Mouse (Mus musculus) kidney, postnatal 4 days (tissue): ENCODE data around the gene Papss2.
"Not testable (repeated sequence)": the region's sequence is repeated elsewhere in the genome, so short reads cannot be mapped to it uniquely, and the experiment has no call there.

Source experiments
- DNase-seq, 2 experiments: peaks; one replicate each; pipeline ENCODE4 v3.0.0; 2021; ENCODE audit warnings: mixed read lengths in 2 of 2

Gene Papss2

GRCm38 (mm10) chr19:32641995-32642394, 46.4 kb downstream of the Papss2 start:
- DNase-seq: no peak

- no peak for DNase-seq
Observed at GRCm38 (mm10) chr19:32643642-32644041, 48.1 kb downstream of the Papss2 start.

DNA sequence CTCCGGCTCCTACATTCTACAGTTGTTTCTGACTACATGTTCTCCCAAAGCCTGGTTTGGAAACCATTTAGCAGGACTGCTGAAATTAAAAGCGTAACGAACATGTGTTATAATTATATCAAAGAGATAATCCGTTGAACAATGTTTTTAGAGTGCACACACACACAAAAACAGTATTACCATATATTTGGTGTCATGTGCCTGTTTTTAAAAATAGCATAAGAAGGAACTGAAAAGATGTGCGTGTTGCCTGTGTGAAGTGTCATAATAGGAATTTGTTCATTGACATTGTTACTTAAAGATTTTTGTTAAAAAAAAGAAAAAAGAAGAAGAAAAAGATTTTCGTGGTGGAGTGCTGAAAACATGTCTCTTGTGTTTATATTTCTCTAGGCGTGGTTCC, 50.3 kb downstream of the Papss2 start:
- no peak for DNase-seq

DNA sequence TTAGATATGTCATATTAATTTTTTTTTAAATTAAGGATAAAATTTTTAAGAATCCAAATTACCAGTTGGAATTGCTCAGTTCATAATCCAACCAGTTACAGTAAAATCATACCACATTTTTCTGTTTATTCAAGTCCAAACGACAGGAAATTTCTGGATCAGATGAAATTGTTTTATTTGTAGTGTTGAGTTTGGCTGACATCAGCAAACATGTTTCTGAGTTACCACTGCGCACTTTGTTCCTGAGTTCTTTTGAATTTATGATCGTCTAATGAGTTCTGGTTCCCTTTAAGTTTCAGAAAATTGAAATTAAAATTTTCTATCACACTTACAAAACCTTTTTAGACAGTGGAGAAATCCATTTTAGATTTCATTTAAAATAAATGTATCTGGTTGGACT, 50.8 kb downstream of the Papss2 start:
- DNase-seq: no peak

GRCm38 (mm10) chr19:32648019-32648571, 52.5 kb downstream of the Papss2 start:
- DNase-seq: no peak

- no peak for DNase-seq
Observed at GRCm38 (mm10) chr19:32651046-32651445, 55.5 kb downstream of the Papss2 start.

DNA sequence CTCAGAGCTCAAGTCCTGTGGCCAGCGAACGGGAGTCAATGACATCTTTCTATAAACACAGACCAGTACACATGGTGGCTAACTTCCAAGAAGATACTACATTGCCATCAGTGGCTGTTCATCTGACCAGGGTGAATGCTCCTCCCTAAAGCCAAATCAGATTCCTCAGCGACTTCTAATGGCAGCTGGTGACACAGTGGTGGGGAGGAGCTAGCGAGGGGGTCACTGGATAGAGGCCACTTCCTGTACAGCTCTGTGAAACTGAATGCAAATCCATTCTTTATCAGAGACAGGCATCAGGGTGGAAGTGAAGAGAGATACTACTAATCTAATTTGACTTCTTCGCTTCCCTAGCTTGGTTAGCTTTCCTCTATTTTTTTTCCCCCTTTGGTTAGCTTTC, 57.5 kb downstream of the Papss2 start:
- peak in 1 of 2 experiments; percentile 27 for DNase-seq

DNA sequence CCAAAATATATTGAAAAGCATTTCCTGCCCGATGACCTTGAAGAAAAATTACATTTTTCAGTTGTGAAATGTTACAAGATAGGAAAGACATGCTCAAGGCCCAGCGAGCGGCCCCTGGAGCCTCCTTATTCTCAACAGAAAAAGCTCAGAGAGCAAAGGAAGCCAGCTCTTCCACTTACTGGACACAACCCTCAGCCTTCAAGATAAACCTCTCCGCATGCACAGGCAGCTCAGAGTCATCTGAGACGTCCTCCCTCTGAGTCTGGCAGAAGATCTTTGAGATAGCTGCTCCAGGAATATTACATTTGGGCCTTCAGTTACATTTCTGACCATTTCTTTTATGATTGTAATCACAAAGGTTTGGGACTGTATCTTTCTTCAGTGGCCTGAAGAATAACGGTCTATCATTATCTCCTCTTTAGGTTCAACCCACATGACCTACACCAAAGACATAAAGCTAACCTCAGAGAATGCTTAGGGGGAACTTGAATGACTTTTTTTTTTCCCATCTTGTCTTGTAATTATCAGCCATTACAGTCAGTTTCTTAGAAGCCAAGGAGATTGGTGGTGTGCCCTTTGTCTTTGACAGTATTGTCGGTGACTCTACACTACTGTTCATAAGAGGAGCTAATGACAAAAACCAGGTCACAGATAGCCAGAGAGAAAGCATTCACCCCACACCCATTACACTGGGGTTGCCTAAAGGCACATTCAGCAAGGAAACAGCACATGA, 58.2 kb downstream of the Papss2 start:
- DNase-seq: peak; percentile 18 to 25

DNA sequence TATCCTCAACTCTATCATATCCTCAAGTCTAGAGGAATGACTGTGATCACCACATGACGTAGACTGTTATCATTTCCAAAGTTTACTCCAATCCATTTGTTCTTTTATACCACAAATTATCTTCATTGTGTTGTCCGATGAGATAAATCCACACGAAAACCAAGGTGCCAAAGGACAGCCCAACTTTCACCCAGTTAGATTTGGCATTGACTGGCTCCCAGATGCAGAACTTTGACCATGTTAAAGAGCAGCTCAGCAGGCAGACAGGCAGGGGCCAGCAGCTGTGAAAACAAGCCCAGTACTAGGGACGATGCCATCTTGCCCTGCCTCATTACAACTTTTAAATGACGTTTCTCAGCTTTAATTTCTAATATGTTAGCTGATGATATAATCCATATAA, 63.8 kb downstream of the Papss2 start:
- peak in 1 of 2 experiments; percentile 2 for DNase-seq

DNA sequence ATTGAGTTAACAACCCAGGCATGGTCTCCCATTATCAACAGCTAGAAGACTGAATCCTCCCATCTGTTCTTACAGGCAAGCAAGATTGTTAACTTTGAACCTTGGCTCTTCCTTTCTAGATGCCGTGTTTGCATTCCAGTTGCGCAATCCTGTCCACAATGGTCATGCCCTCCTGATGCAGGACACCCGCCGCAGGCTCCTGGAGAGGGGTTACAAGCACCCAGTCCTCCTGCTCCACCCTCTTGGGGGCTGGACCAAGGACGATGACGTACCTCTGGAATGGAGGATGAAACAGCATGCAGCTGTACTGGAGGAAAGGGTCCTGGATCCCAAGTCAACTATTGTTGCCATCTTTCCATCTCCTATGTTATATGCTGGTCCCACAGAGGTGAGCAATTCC, 67.3 kb downstream of the Papss2 start:
- DNase-seq: no peak

GRCm38 (mm10) chr19:32665243-32665642, 69.7 kb downstream of the Papss2 start:
- DNase-seq: no peak

DNA sequence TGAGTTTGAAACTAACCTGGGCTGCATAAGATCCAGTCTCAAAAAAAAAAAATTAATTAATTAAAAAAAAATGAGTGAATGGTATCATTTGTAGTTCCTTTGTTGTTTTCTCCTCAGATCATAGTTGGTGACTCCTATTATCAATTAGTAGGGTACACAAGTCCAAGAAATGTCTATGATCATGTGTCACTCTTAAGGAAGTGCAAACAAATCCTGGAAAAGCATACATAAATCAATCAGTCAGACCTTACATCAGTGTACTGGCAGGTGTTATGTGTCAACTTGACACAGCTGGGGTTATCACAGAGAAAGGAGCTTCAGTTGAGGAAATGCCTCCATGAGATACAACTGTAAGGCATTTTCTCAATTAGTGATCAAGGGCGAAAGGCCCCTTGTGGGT, 72.2 kb downstream of the Papss2 start:
- DNase-seq: not testable (repeated sequence)

DNA sequence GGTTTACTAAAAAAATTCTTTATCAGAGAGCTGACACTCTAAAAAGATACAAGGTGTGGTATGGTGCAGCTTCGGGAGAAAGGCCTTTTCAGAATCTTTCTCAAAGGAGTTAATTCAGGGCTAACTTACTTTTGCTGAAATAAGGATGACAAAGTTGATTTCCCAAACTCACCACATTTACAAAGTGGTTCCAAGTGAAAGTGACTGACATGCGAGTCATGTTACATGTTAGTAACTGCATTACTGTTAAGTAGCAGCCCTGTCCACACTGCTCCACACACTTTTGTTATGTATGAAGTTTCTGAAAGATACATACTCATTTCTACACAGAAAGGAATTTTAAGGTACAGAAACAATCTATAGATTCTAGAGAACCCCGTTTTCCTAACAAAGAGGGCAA, 80.2 kb downstream of the Papss2 start:
- DNase-seq: no peak

GRCm38 (mm10) chr19:32680894-32681293, 85.3 kb downstream of the Papss2 start:
- no peak for DNase-seq

DNA sequence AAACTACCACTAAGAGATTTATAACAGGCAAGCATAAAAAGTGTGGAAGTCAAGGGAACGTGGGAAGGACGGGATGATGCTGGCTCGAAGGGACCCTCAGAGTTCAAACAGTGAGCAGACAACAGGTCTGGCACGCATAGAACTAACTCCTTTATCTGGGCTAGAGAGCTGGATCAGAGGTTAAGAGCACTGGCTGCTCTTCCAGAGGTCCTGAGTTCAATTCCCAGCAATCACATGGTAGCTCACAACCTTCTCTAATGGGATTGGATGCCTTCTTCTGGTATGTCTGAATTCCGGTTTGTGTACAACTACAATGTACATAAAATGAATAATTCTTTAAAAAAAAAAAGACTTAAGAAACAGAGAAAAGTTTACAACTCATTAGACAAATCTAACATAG, 87.5 kb downstream of the Papss2 start:
- no peak for DNase-seq

- DNase-seq: no peak
Observed at GRCm38 (mm10) chr19:32687721-32688120, 92.1 kb downstream of the Papss2 start.

- DNase-seq: not testable (repeated sequence)
Observed at GRCm38 (mm10) chr19:32688227-32688626, 92.6 kb downstream of the Papss2 start.

- DNase-seq: peak; percentile 8 to 11
Observed at GRCm38 (mm10) chr19:32689724-32690123, 94.1 kb downstream of the Papss2 start.

- no peak for DNase-seq
Observed at GRCm38 (mm10) chr19:32696674-32697073, 101.1 kb downstream of the Papss2 start.

DNA sequence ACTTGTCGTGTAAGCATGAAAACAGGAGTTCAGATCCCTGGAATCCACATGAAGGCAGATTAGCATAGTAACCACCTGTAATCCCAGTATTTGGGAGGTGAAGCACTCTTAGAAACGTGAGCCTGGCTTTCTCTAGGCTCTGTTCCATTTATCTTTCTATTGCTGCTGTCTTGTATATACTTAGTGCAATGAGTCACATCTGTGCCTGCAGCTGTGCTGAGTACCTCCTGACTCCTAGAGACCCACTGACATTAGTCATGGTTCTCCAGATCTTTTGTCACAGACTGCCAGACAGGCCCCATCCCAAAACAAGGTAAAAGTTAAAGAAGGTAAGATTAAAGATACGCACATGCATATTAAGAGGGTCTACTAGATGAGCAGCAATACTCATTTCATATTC, 106.6 kb downstream of the Papss2 start:
- no peak for DNase-seq

- no peak for DNase-seq
Observed at GRCm38 (mm10) chr19:32708996-32709395, 113.4 kb downstream of the Papss2 start.

DNA sequence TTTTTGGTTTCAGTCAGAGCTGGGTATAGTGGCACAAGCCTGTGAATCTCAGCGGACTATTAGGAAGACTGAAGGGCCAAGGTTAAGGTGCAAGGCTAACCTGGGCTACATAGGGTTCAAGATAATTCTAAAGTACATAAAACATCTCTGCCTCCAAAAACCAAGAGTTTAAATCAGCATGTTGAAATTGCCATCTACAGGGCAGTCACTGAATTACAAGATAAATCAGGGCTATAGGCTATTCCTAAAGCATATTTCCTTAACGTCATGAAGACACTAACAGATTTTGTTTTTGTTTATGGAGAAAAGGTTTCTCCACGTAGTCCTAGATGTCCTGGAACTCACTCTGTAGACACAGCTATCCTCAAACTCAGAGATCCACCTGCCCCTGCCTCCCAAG, 114.7 kb downstream of the Papss2 start:
- no peak for DNase-seq

GRCm38 (mm10) chr19:32711761-32712541, 116.4 kb downstream of the Papss2 start:
- peak; percentile 95 to 96 for DNase-seq

- peak; percentile 77 to 85 for DNase-seq
Observed at GRCm38 (mm10) chr19:32712588-32713042, 117.0 kb downstream of the Papss2 start.
